Mouse (Mus musculus) embryonic facial prominence, embryonic 11.5 days (tissue): Measurements from ENCODE around the gene Thoc3. TPM values are rescaled to one million over a fixed set of nuclear protein-coding genes. Genes with fewer than 3 reads are reported as not detected.

Source experiments
- ATAC-seq: fragments of 200-750 bp; cut with Nextera tagmentation; replicated peaks from 2 replicates; pipeline ENCODE4 v1.8.0; 2017; ENCODE audit warnings: low read depth; ENCODE audit not compliant: insufficient number of reproducible peaks, low FRiP score, low TSS enrichment
- DNase-seq: peaks from one replicate; pipeline ENCODE4 v3.0.0-alpha.2; 2015; ENCODE audit warnings: low spot score
- H3K27ac ChIP-seq: fragments of 300-500 bp; sonication (generic); replicated peaks from 2 replicates; pipeline ENCODE4 v1.5.1; 2014; ENCODE audit warnings: mild to moderate bottlenecking, low read depth, low read length, control low read depth
- H3K27me3 ChIP-seq: fragments of 300-500 bp; sonication (generic); 2 replicates; pipeline ENCODE4 v1.6.1; 2014; ENCODE audit warnings: mild to moderate bottlenecking, low read length, moderate library complexity, mixed read lengths; ENCODE audit not compliant: control insufficient read depth, insufficient read depth
- H3K36me3 ChIP-seq: fragments of 300-500 bp; sonication (generic); replicated peaks from 2 replicates; pipeline ENCODE4 v1.6.1; 2014; ENCODE audit warnings: low read depth, mild to moderate bottlenecking, low read length, moderate library complexity, mixed read lengths; ENCODE audit not compliant: control insufficient read depth, insufficient read depth
- H3K4me1 ChIP-seq: fragments of 300-500 bp; sonication (generic); 2 replicates; pipeline ENCODE4 v1.6.1; 2014; ENCODE audit warnings: low read length, mixed read lengths; ENCODE audit not compliant: control insufficient read depth, insufficient read depth
- H3K4me2 ChIP-seq: fragments of 300-500 bp; sonication (generic); 2 replicates; pipeline ENCODE4 v1.6.1; 2014; ENCODE audit warnings: low read depth, mild to moderate bottlenecking, control low read depth, low read length, moderate library complexity
- H3K4me3 ChIP-seq: fragments of 300-500 bp; sonication (generic); 2 replicates; pipeline ENCODE4 v1.5.1; 2014; ENCODE audit warnings: low read depth, low read length, control low read depth
- H3K9ac ChIP-seq: fragments of 300-500 bp; sonication (generic); replicated peaks from 2 replicates; pipeline ENCODE4 v1.6.1; 2014; ENCODE audit warnings: mild to moderate bottlenecking, control low read depth, low read length
- H3K9me3 ChIP-seq: fragments of 300-500 bp; sonication (generic); replicated peaks from 2 replicates; pipeline ENCODE4 v1.6.1; 2016; ENCODE audit warnings: mild to moderate bottlenecking, low read length, inconsistent platforms, mixed read lengths; ENCODE audit not compliant: control insufficient read depth
- WGBS: fragments of 180-500 bp; shearing (Covaris S2); extraction: QIAGEN DNeasy Blood & Tissue Kit; methylation state at CpG from one replicate; pipeline ENCODE4 v1.1.7; 2014; 5-methylcytosine and 5-hydroxymethylcytosine counted together
- polyA plus RNA-seq: library from polyadenylated mRNA; unstranded; fragments of >200 nt; fragmentation: Nextera tagmentation; extraction: Ambion mirVana; gene quantifications from 2 replicates; pipeline ENCODE4 v1.2.1, GENCODE M21; 2014

The Thoc3 gene
- polyA plus RNA-seq, 1 experiment from 2014 or later: 161 TPM

DNA sequence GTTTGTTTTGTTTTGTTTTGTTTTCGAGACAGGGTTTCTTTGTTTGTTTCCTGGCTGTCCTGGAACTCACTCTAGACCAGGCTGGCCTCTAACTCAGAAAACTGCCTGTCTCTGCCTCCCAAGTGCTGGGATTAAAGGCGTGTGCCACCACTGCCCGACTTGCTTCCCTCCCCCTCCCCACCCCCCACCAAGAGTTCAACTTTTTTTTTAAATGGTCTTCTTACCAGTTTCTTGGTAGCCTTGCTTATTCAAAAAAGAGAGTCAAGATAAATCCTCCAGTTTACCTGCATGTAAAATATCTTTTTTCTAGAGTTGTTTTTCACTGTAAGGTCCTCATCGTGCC, 334 bp upstream of the Thoc3 start:
- DNase-seq: no peak
- Histone ChIP-seq H3K4me1 (peaks cover 5% of the 10 kb centered on the region; the same call in 1 of the 2 replicates), H3K36me3 (peaks cover 23% of the 10 kb centered on the region), H3K27ac (no peak overlapping the region), H3K9me3 (no peaks in the 10 kb centered on the region), H3K4me2 (peak overlapping the region; percentile 29; the same call in 1 of the 2 replicates), H3K4me3 (peak overlapping the region; percentile 86), H3K27me3 (no peaks in the 10 kb centered on the region), H3K9ac (no peak overlapping the region)
- ATAC-seq: 0 out of 2 replicates have a peak, but pooled peaks have one; percentile 49
- 14% methylated on average over 4 of the region's 4 CpGs for WGBS

DNA sequence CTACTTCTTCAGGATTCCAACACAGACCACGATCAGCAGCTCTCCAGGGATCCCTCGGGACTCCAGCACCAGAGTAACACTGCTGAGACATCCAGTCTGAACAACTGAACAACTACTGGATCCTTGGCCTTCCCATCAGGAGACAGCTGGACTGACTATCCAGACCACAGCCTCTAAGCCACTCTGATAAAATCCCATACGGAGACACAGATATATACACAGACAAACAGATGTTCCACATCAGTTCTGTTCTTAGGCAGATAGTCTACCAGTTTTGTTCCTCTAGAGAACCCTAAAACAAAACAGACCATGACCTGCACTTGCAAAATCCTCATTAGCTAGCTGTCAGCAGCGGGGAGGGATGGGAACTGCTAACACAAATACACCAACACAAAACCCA, 9.4 kb downstream of the Thoc3 start:
- ATAC-seq (no peak), DNase-seq (no peak)
- Histone ChIP-seq H3K4me2 (no peak overlapping the region), H3K27ac (no peak overlapping the region), H3K27me3 (no peaks in the 10 kb centered on the region), H3K4me1 (no peaks in the 10 kb centered on the region), H3K36me3 (peaks cover 25% of the 10 kb centered on the region), H3K9ac (no peak overlapping the region), H3K9me3 (no peaks in the 10 kb centered on the region), H3K4me3 (no peak overlapping the region)
- 73% methylated on average over 4 of the region's 4 CpGs for WGBS

DNA sequence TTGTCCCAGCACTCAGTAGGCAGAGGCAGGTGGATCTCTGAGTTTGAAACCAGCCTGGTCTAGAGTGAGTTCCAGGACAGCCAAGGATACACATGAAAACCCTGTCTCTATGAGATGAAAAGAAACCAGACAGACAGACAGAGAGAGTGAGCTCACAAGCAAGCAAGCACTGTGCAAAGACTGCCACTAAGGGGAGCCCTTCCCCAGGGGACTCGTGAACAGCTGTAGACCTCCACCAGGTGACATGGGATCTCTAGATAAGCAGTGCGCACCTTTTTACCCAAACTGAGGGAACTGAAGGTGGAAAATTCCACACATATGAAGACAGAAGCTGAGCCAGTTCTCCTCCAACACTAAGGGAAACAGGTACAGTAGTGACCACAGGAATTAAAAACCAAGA, 11.6 kb downstream of the Thoc3 start:
- no peak overlapping the region for H3K4me2 ChIP-seq
- no peak for DNase-seq
- 88% methylated on average over 2 of the region's 2 CpGs for WGBS
- no peak overlapping the region for H3K27ac ChIP-seq
- H3K36me3 ChIP-seq: peaks cover 16% of the 10 kb centered on the region
- ATAC-seq: no peak
- no peaks in the 10 kb centered on the region for H3K27me3 ChIP-seq
- no peak overlapping the region for H3K9ac ChIP-seq
- H3K4me1 ChIP-seq: no peaks in the 10 kb centered on the region
- H3K9me3 ChIP-seq: no peaks in the 10 kb centered on the region
- no peak overlapping the region for H3K4me3 ChIP-seq

DNA sequence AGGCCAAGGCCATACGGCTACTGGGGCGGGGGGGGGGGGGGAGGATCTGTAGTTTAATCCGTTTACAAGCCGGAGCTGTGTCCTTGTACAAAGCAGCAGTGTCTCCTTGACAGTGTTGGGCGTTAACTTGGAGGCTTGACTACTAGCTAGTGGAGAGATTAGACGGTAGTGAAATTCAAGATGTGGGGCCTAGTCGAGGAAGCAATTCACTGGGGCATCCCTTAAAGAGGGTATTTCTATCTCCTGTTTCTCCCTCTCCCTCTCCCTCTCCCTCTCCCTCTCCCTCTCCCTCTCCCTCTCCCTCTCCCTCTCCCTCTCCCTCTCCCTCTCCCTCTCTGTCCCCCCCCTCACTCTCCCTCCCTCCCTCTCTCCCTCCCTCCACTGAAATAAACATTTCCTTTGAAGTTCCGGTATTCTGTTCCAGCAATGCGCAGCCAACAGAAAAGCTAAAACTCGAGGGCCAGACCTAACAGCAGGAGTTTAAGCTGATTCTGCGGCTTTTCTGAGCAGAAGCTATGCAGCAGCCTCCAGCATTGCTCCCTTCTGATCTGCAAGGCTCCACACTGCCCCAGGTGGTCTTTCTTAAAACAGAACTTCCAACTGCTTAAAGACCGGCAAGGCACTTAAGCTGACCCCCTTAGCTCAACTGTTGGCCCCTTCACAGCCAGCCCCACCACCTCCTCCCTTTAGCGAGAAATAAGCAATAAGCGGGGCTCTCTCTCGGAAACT, 21.0 kb downstream of the Thoc3 start:
- Histone ChIP-seq H3K9me3 (no peaks in the 10 kb centered on the region), H3K27me3 (no peaks in the 10 kb centered on the region), H3K9ac (no peak overlapping the region), H3K4me3 (no peak overlapping the region), H3K4me1 (peaks cover 3% of the 10 kb centered on the region), H3K27ac (no peak overlapping the region), H3K4me2 (no peak overlapping the region; the same call in 1 of the 2 replicates), H3K36me3 (no peaks in the 10 kb centered on the region)
- no peak for ATAC-seq
- DNase-seq: peak; percentile 84
- WGBS: 2% methylated on average over 14 of the region's 15 CpGs

DNA sequence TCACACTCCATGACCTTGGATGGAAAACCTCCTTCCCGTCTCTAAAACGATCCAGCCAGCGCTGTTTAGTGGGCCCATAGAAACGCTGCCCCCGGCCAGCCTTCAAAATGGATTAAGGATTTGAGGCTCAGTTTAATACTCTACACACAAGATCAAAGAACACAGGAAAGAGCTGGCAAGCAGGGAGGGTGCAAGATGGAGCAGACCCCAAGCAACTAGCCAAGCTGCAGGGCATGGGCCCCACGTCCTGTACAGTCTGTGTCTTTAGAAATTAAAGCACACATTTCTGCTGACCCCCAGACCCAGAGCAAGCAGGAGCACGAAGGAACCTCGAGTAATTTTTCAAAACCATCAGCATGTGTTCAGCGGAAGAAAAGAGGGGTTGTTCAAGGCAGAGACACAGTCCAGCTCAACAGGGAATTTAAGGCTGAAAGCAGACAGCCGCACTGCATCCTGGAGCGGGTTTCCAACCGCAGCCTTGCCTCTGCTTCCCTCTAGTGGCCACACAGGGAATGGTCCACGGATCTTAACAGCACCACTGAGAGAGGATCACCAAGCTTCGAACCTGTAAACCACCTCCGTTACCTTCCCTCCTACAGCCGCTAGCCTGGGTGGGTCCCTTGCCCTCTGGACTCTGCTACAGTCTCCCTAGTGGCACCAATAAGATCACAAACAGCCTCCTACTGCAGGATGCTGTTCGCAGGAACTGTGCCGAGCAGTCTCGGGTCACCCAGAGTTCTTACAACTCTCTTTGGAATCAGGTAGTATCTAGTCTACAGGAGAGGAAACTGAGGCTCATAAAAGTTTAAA, 21.8 kb downstream of the Thoc3 start:
- H3K4me3 ChIP-seq: no peak overlapping the region
- no peak overlapping the region for H3K4me2 ChIP-seq
- no peak overlapping the region for H3K27ac ChIP-seq

DNA sequence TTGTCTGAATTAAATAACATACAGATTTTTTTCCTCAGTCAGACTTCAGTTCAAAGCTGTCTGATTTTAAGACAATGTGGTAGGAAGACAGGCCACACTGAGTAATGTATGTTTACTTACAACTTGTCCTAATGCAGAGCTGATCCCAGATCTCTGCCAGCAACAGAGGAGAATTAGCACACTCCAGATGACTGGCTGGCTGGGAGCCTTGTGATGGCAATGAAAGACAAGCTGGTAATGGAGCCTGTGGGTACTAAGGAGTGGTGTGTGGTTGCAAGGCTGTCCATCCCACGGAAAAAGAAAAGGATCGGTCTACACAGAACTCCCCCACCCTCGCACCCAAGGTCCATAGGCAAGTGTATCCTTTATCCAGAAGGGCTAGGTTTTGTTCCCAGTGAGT, 25.0 kb downstream of the Thoc3 start:
- H3K27me3 ChIP-seq: no peaks in the 10 kb centered on the region
- H3K9ac ChIP-seq: no peak overlapping the region
- H3K4me3 ChIP-seq: no peak overlapping the region
- no peak for DNase-seq
- H3K36me3 ChIP-seq: no peaks in the 10 kb centered on the region
- no peaks in the 10 kb centered on the region for H3K9me3 ChIP-seq
- ATAC-seq: no peak
- H3K4me1 ChIP-seq: peaks cover 3% of the 10 kb centered on the region
- no peak overlapping the region for H3K27ac ChIP-seq
- WGBS: 77% methylated on average over 3 of the region's 3 CpGs
- no peak overlapping the region for H3K4me2 ChIP-seq

More for the DNA sequence above, 21.8 kb downstream of the Thoc3 start:
- DNase-seq: peak; percentile 89
- Histone ChIP-seq H3K27me3 (no peaks in the 10 kb centered on the region), H3K36me3 (no peaks in the 10 kb centered on the region), H3K4me1 (peaks cover 3% of the 10 kb centered on the region), H3K9ac (0 out of 2 replicates have a peak overlapping the region, but pooled peaks have one; percentile 28), H3K9me3 (no peaks in the 10 kb centered on the region)
- WGBS: 21% methylated on average over 19 of the region's 19 CpGs
- peak; percentile 41; the same call in 1 of the 2 replicates for ATAC-seq

DNA sequence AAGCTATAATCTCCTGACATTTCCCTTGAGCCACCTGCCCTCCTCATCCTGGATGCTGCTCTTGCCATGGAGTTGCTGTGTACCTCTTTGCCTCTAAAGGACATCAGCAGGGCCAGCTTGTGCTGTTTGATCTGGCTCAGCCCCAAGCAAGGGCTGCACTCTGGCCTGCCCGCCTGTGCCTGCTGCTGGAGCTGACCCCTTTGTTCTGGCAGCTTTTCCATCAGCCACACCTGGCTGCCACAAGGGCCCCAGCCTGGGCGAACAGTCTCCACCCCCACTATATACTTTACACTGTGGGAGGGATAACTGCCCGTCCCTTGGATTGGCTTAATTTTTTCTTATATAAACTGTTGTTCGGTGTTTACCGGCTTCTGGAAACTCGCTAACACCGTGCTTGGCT, 28.7 kb downstream of the Thoc3 start:
- ATAC-seq (no peak), DNase-seq (no peak)
- Histone ChIP-seq H3K9me3 (no peaks in the 10 kb centered on the region), H3K4me1 (no peaks in the 10 kb centered on the region), H3K9ac (no peak overlapping the region), H3K27ac (no peak overlapping the region), H3K36me3 (no peaks in the 10 kb centered on the region), H3K4me3 (no peak overlapping the region), H3K27me3 (no peaks in the 10 kb centered on the region), H3K4me2 (no peak overlapping the region)
- WGBS: 74% methylated on average over 7 of the region's 7 CpGs

DNA sequence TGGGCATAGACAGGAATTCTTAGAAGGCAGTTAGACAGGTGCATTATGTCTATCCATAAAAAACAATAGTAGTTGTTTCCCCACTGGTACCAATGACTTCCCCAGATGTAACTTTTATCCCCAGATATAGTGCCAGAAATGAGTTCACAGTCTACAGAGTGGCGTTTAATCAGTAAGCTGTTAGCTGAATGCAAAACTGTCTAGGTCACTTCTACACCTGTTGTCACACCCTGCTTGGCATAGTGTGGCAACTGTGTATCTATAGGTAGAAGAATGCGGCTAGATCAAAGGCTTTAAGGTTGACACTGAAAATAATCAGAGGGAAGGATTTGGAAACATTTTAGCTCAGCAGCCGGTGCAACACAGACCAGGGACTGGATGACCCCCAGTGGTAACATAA, 29.8 kb downstream of the Thoc3 start:
- DNase-seq (no peak), ATAC-seq (no peak)
- WGBS: 68% methylated on average over 3 of the region's 3 CpGs

More for the DNA sequence above, 29.8 kb downstream of the Thoc3 start:
- Histone ChIP-seq H3K36me3 (no peaks in the 10 kb centered on the region), H3K27ac (no peak overlapping the region), H3K4me2 (no peak overlapping the region), H3K4me3 (no peak overlapping the region), H3K27me3 (no peaks in the 10 kb centered on the region), H3K9me3 (no peaks in the 10 kb centered on the region), H3K9ac (no peak overlapping the region), H3K4me1 (no peaks in the 10 kb centered on the region)
